Mouse (Mus musculus): Measurements from ENCODE around the gene Slc6a2.

Slc6a2 gene

GRCm38 (mm10) chr8:93038831-93039230 is 79.0 kb downstream of the Slc6a2 start:
- DNase-seq (ENCODE audit: low spot score): no peak

GRCm38 (mm10) chr8:93040256-93040655 is 80.4 kb downstream of the Slc6a2 start:
- DNase-seq (ENCODE audit: low spot score): no peak

DNA sequence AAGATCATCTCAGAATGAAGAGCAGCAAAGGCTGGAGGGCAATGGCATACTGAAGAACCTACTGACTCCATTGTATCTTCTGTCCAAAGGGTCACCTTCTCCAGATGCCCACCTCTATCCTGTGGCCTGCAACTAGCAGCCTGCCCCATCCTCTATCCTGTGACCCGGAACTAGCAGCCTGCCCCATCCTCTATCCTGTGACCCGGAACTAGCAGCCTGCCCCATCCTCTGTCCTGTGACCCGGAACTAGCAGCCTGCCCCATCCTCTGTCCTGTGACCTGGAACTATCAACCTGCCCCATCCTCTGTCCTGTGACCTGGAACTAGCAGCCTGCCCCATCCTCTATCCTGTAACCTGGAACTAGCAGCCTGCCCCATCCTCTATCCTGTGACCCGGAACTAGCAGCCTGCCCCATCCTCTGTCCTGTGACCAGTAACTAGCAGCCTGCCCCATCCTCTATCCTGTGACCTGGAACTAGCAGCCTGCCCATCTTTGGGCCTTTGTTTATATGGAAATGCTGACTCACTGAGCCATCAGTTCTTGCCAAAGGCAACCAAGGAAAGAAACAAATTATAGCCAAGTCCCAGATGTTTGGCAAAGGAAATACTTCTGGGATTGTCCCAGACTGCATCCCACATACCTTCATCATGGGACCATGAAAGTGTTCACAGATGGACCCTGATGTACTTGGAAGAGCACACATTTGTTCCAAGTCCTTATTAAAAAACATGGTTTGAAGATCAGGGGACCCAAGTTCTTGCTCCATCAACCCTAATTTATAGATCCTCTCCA is 81.1 kb downstream of the Slc6a2 start:
- no peak for DNase-seq (ENCODE audit: low spot score)

DNA sequence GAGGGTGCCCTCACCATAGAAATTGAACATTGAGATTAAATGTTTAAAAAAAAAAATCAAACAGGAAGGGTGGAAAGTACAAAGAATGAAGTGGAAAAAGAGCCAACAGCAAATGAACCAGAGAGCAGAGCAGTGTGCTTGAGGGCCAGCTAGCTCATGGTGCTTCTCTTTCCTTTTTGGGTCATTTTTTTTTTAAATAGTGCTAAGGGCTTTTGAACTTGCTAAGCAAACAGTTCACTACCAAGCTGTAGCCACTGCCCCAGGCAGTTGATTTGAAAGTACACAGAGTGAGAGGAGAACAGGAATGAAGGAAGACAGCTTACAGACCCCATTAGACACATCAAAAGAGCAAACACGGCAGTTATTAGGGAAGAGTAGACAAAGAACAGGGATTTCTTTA is 83.2 kb downstream of the Slc6a2 start:
- DNase-seq (ENCODE audit: low spot score): no peak

DNA sequence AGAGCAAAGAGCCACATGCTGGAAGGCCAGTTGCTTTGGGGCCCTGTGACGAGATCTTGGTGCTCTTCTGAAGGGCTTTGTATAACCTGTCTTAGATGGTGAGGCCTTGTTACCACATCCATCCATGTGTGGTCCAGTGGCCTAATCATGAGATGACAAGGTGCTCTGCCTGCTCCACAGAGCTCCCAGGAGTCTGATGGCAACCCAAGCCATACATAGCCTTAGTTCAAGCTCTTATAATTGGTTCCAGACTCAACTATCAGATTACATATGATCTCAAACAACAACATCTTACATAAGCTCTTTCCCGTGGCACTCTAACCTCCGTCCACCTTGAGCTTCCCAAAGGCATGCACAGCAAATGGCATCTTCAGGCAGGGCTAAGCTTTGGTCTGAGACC is 88.2 kb downstream of the Slc6a2 start, which contains the start of gene Ces1a:
Ces1a (minus strand) TSS at position 101 of the 400 bp plus-strand sequence.
- DNase-seq (ENCODE audit: low spot score): no peak

DNA sequence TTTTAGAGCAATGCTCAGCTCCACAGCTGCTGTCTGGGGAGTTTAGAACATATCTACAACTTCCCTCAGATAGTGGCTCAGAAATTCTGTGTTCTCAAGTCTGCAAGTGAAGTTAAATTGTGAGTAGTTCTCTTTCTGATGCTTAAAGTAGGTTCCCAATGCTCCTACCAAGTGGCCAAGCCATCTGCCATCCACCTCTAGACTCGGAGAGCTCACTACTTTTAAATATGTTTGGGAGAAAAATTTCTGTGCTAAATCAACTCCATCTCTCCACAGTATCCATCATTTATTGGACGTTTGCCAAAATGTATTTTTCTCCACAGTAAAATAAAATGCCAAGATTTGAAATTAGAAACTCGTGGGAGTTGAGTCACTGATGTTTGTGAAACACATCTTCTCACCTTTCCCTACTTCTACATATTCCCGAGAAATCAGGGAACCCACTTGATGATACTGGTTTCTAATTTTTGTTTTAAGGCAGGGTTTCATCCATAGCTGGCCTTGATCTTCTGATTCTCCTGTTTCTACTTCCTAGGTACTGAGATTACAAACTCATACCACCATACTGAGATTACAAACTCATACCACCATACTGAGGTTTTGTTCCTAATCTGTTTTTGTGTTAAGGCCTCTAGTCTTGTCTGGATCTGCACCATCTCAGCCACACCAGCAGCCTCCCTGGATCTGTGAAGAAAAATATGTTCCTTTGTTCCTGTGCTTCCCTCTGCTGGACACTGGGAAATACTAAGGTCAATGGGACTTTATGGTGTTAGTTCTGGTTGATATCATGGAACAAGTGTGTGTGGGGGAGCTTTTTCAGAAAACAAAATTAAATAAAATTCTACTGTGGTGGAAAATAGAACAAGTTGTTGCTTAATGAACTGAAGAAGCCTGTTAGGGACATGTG is 88.9 kb downstream of the Slc6a2 start:
- DNase-seq (ENCODE audit: low spot score): no peak
